Mouse (Mus musculus) kidney, postnatal 14 days (tissue): ENCODE data around the gene Rps11.
"Not testable (repeated sequence)": the region's sequence is repeated elsewhere in the genome, so short reads cannot be mapped to it uniquely, and the experiment has no call there.

Experiments
- DNase-seq: peaks from one replicate; pipeline ENCODE4 v3.0.0; 2022; ENCODE audit warnings: mixed read lengths

Rps11 gene

DNA sequence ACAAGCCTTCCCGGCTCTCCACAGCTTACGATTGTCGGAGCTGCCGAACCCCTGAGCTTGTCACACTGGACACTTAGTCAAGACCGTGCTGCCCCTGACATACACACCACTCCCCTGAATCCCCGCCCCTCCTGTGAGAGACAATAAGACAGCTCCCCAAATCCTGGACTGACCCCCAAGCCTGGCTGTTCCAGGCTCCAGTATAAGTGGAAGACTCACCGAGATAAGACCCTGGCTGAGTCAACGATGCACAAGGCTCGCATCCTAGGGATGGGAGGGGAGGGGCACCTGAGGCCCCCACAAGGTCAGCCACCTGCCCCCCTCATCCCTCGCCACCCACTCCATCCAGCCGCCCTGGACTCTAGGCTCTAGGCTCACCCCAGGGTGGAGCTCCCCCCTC, 7.6 kb upstream of the Rps11 start:
- DNase-seq, result no peak

DNA sequence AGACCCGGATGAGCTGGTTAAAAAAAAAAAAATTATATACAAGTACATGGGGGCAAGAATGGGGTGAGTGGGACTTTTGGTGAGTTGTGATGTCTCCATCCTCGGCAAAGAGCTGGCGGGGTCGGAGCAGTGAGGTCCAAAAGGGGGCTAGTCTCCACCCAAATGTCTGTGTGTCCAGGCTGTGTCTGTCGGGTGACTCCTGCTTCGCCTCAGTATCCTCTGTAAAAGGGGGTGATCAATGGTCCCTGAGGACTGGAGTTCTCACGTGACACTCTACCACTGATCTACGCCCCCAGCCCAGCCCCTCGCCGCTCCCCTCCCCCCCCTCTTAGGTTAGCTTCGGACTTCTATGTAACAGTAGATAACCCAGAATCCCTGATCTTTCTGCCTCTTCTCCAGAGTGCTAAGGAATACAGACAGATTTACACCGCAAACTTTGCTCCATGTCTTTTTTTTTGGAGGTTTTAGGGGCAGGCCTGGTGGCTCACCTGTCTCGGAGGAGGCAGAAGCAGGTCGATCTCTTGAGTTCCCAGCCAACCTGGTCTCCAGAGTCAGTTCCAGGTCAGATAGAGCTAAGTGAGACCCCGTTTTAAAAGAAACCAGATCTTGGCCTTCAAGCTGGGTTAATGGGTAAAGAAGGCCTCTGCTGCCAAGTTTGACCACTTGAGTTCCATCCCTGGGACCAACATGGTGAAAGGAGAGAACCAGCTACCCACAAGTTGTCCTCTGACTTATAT, 5.7 kb upstream of the Rps11 start:
- DNase-seq, result no peak

DNA sequence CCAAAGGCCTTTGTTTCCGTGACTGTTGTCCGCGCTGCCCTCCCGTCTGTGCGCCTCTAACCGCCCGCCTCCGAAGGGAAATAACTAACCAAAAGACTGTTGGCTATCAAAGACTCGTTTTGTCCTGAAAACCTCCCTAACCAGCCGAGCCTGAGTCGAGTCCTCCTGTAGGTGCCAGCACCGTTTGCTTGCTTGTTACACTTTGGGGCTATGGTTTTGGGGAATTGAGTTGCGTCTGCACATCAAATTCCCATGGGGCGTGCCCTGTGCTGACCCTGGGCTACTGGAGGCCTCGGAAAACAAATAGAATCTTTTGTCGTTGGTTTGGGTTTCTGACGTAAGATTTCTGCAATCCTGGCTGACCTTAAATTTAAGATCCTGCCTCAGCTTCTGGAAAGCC, 5.1 kb upstream of the Rps11 start:
- DNase-seq, result peak; percentile 61

DNA sequence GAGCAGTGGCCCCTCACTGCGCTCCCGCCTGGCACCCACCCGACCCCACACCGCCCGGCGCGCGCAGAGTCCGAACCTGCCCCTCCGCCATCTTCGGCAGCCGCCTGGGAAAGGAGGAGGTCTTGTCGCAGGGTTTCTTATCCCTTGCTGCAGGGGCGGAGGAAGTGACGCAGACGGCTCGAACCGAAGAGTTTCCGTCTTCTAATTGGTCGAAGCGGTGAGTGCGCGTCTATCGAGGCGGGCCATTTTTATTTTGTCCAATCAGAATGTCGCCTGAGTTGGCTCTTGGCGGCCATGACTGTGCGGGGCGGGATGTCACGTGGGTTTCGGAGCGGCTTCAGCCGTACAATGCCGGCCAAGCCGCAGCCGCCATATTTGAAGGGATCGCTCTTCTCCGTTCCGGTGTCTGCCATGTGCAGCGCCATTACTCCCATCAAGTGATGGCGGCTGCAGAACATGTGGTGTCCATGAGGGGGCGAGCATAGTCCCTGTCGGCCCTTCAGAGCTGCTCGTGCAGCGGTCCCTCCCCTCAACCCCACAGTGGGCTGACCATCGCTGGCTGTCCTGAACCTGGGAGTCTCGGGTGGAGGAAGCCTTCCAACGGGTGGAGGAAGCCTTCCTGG, 4.5 kb upstream of the Rps11 start, which contains the start of gene Rpl13a:
TSS of gene Rpl13a (minus strand) at position 138 of the 623 bp plus-strand sequence.
- peak; percentile 99 for DNase-seq

DNA sequence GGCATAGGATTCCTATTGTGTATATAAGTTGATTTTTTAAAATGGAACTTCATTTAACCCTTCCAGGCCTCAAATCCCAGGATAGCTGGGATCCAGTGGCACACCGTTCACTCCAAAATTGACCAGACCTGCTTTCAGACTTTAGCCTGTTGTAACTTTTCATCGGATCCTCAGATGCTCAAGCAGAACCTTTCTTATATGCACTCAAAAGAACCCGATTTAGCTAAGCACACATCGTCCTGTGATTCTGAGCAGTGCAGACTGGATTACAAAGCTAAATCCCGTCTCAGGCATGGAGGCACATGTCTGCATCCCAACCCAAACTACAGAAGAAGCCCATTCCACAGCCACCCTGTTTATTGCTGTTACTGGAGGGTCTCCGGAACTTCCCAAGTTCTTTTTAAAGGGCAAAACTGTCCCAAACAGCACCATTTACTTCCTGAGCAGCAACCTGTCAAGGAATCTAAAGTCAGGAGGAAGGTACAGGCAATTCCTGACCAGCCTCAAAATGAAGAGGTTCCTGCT, 3.5 kb upstream of the Rps11 start:
- DNase-seq, result no peak

DNA sequence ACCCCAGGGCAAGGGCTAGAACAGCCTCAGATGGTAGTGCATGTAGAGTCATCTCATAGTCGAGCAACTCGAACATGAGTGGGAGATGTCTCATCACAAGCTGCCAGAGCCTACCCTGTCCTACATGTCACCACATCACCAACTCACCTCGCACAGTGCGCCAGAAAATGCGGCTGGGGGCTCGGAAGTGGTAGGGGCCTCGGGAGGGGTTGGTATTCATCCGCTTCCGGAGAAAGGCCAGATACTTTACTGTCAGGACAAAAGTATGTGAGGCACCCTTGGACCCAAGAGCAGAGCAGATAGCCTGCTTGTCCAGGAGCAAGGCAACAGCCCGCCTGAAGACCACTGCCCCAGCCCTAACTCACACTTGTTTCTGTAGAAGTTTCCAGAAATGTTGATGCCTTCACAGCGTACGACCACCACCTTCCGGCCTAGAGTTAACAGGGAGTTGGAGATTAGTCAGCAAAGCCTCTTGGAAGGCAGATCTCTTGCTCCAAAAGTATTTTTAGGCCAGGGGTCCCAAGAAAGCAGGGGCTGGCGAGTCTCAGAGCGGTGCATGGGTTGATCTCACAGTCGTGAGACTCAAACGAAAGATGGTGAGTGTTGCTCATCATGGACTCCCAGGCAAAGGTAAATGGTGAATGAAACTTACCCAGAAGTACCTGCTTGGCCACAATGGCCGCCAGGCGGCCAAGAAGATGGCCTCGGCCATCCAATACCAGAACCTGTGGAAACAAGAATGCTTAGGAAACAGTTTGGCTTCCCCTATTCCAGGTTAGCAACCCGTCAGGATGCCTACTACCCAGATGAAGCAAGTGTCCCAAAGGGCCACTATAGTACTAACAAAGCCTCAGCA, 2.8 kb upstream of the Rps11 start:
- DNase-seq, result no peak

DNA sequence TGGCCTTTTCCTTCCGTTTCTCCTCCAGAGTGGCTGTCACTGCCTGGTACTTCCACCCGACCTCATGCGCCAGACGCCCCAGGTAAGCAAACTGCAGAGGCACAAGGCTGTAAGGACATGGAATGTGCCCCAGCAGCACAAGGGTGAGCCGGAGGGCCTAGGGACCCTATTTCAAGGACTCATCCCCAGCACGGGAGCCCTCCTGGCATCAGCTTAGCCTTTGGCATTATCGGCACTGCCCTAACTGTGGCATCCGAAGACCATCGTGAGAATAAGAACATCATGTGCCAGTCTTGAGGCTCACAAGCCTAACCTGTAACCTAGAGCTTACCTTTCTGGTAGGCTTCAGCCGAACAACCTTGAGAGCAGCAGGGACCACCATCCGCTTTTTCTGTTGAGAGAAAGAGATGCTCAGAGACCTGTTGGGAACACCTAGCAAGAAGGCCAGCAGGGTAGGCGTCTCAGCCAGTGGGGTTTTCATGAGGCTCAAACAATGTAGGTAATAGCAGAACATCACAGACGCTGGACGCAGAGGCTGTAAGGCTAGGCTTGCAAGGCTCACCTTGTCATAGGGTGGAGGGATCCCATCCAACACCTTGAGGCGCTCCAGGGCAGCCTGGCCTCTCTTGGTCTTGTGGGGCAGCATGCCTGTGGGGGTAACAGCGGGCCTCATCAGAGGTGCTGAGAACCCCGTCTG, 2.1 kb upstream of the Rps11 start:
- DNase-seq, result no peak

DNA sequence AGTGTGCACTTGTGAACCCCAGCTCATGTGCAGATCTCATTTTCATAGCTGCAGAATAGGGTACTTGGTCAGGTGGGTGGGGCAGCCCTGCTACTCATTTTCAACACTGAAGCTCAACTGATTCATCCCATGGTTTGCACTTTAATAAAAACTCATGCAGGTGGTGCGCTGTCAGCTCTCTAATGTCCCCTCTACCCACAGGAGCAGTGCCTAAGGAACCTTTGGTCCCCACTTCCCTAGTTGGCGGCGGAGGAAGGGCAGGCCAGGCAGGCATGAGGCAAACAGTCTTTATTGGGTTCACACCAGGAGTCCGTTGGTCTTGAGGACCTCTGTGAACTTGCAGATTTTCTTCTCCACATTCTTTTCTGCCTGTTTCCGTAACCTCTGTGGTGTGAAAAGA, 1.4 kb upstream of the Rps11 start:
- DNase-seq, result not testable (repeated sequence)

DNA sequence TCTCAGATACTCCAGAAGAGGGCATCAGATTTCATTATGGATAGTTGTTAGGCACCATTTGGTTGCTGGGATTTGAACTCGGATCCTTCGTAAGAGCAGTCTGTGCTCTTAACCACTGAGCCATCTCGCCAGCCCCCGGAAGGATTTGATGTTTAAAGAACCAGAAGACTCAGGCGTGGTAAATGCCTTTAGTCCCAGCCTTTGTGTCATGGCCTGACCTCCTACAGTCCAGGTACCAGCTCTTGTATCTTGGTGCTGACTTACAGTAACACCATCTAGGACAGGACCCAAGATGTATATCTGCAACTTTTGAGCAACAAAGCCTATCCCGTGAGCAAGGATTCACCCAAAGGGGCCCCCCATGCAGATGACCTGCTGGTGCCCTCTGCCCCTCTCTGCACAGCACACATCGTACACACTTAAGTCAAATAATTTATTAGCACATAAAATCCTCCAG, 933 bp upstream of the Rps11 start:
- DNase-seq, result no peak

DNA sequence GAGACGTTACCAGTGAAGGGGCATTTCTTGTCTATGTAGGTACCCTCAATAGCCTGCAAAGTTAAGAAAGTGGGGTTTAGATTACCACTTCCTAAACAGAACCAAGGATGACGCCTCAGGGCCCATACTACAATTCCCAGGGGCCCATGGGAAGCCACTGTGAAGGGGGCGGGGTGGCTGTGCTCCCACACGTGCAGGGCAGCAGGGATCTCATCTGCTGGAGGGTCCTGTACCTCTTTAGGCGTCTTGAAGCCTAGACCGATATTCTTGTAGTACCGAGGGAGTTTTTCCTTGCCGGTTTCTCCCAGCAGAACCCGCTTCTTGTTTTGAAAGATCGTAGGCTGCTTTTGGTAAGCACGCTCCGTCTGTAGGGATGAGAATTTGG, 1.1 kb downstream of the Rps11 start:
- DNase-seq, result no peak

DNA sequence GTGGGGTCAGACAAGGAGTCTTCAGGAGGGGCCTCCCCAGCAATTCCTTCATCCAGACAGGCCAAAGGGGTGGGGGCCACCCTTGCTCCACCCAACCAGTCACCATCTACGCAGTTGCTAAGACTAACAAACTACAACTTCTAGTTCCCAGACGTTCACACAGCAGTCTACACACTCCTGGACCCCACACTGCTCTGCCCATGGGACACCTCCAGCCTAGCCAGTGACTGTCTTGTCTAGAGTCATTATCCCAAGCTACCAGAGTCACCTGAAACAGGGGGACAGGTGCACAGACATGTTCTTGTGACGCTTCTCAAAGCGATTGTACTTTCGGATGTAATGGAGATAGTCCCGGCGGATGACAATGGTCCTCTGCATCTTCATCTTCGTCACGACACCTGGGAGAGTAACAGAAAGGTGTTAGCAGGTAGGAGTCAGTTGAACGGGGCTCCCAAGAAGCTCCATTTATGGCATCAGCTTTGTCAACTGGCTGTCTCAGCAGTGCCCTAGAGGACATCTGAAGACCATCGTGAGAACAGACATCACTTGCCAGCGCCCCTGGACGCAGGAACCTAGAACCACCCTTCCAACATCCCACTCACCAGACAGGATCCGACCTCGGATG, 1.6 kb downstream of the Rps11 start:
- DNase-seq, result no peak

DNA sequence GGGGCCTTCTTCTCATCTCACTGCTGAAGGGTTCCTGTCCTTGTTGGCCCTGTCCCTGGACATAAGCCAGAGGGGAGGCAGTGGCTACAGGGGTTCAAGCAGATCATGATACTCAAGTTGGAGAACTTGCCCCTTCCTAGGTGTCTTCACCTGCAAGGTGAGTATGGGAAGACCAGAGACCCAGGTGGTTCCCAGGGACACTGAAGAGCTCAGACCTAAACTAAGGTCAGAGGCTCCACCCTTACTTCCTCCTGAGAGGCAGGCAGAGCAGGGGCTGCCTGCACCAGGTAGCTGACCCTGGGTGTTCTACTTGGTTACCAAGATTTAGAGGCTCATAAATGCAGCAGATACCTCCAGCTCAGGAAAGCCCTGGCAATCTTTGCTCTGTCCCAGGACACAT, 2.3 kb downstream of the Rps11 start:
- DNase-seq, result no peak

DNA sequence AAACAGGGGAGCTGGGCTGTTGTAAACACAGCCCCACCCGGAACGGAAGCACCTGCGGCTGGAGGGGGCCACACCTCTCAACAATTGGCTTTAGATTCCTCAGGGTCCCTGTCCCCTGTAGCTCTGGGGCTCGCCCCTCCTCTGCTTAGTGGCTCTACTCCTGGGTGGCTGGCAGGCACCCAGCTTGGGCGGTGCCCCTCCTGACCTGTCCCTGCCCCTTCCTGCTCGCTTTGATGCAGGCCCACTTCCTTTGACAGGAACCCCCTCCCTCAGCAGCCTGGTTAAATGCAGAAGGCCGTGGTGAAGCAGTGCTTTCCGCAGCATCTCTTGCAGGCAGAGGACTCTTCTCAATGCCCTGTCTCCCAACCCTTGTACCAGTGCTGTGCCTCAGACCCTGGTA, 2.8 kb downstream of the Rps11 start:
- DNase-seq, result peak; percentile 78

DNA sequence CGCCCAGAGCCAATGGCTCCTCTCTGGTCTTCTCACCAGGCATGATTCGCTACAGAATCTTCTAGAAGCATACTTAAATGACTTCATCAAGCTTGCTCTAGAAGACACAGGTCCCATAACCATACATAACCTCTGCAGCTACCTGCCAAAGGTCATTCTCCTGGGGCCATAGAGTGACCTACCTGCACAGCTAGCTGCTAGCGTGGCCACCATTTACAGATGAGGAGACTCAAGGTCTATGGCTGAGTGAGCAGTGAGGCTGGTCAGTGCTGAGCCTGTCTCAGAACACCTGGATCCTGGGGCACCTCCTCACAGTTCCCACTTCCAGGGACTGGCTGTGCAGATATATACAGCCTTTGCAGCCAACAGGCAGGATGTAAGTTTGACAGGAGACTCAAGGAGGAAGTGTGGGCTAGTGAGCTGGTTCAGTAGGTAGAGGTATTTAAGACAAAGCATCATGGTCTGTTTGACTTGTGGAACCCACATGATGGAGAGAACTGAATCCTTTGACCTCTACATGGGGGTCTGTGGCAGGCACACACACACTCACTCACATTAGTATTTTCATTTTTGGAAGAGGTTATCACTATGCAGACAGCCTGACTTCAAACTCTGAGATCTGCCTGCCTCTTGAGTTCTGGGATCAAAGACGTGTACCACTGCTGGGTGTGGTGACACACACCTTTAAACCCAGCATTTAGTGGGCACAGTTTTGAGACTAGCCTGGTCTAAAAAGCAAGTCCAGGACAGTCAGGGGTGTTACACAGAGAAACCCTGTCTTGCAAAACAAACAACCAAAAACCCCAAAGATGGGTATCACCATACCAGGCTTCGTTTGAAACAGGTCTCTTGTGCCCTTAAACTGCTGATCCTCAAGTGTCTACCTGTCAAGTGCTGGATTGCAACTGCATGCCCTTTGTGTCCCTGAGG, 4.2 kb downstream of the Rps11 start:
- DNase-seq, result no peak

DNA sequence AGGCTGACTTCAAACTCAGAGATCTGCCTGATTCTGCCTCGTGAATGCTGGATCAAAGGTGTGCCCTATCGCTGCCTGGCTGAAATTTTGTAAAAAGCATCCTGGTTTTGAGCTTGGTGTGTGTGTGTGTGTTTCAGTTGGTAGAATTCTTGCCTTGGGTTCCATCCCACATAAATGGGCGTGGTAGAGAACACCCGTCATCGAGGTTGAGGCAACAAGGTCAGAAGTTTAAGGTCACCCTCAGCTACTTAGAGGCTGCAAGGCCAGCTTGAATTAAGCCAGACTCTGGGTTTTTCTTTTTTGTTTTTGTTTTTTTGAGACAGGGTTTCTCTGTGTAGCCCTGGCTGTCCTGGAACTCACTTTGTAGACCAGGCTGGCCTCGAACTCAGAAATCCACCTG, 5.9 kb downstream of the Rps11 start:
- DNase-seq, result no peak

DNA sequence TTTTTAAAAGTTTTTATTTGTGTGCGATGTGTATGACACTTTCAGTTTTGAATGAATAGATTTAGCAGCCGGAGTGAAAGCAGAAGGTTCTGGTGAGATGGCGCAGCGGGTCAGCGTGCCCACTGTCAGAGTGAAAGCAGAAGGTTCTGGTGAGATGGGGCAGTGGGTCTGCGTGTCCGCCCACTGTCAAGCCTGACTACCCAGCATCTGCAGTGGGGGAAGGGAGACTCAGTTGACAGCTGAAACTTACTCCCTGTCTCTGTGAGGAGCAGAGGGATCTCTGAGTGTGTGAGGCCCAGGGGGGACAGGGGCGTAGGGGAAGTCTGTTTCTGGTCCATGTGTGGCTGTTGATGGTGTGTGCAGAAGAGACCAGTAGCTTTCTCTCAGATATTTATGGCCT, 6.7 kb downstream of the Rps11 start:
- no peak for DNase-seq

DNA sequence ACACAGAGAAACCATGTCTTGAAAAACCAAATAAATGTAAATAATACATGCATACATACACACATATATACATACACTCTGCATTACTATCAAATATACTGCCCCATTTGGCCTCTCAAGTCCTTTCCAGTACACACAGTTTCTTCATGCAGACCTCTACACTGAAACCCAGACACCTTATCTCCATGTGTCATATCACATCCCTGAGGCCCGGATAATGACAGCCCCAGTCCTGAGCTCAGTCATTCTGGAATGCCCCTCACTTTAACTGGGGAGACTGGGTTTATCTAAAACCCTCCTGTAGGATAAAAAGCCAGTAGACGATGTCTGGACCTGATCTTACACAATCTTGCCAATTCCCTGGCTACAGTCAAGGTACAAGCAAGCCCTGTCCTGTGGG, 10.8 kb downstream of the Rps11 start:
- DNase-seq, result no peak

DNA sequence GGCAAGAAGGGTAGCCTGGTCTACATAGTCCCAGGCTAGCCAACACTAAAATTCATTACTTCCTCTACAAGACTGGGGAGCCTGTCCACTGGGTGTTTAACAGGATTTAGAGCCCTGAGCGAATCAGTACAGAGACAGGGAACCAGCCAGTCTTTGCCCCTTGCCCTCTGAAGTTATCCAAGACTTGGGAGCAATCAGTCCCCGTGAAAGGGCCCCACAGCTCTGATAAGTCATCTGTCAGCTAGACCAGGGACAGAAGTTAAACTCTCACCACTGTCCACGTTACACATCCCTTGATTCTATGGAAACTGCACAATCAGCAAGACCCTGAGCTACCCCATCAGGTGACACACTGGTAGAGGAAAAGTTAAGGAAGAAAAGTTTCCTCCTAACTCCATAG, 11.7 kb downstream of the Rps11 start:
- DNase-seq, result no peak

DNA sequence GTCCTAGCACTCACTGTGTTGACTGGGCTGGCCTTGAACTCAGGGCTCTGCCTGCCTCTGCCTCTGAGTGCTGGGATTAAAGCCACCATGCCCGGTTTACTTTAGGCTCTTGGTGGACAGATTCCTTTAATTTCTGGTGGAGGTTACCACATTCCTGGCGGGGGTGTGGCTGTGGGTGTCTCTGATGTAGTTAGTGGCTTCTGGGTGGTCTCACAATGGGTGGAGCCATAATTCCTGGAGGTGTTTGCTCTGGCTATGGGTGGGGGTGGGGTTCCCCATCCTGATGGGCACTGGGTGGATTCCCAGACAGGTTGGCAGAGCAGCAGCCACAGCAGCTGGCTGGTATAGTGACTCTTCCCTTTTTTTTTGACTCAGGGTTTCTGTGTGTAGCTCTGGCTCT, 12.3 kb downstream of the Rps11 start:
- no peak for DNase-seq

DNA sequence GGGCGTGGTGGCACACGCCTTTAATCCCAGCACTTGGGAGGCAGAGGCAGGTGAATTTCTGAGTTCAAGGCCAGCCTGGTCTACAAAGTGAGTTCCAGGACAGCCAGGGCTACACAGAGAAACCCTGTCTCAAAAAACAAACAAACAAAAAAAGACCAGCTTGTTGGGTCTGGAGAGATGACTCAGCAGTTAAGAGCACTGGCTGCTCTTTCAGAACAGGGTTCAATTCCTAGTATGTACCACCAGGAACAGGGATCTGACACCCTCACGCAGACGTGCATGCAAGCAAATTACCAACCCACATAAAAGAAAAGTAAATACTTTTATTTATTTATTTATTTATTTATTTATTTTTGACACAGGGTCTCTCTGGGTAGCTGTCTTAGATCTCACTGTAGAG, 14.2 kb downstream of the Rps11 start:
- DNase-seq, result not testable (repeated sequence)

DNA sequence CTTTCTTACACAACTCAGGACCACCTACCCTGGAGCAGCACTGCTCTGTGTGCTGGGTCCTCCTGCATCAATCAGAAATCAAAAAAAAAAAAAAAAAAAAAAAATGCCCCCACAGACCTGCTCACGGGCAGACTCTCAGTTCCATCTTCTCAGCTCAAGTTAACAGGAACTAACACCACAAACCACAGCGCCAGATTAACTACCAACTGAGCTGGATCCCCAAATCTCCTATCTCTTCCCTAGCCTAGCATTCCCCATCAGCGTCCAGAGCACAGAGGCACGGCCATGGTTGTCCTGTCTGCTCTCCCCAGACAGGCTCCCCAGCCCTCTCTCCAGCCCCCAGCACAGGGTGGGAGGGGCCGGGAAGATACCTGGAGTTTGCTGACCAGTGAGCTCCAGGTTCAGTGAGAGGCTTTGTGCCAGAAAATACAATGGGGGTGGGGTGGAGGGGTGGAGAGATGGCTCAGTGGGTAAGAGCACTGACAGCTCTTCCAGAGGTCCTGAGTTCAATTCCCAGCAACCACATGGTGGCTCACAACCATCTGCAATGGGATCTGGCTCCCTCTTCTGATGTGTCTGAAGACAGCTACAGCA, 17.1 kb downstream of the Rps11 start:
- DNase-seq, result no peak
